Comparison of ENCODE assay signal across 8 mouse cellular contexts in the genomic region with DNA sequence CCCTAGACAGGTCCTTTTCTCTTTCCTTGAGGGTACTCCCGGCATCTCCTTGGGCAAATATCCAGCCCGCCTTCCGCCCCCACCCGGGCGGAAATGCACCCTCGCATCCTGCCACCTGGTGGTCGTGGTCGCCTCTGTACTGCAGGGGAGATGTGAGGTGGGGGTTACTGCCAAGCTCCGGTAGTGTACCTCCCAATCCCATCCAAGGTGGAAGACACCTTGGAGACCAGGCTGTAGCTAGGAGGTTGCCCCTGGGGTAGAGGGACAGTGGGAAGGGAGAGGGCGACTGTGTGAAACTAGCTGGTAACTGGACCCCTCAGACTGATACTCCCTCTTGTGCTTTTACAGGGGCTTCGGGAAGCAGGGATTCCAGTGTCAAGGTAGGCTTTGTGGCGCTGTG. TPM values are rescaled to one million over a fixed set of nuclear protein-coding genes. Genes with fewer than 3 reads are reported as not detected.
DNase-seq lines count a peak whose midpoint lies in the region; ATAC-seq and TF ChIP-seq lines count a peak whose summit lies in the region.

No protein-coding gene starts in this region.

- peak overlapping the region; percentile 52; the same call in 1 of the 2 replicates for H3K4me3 ChIP-seq in lung, embryonic 14.5 days (ENCODE audit: low read depth, low read length)
- peak overlapping the region; percentile 73 for H3K4me3 ChIP-seq in forebrain, embryonic 15.5 days
- peak overlapping the region; percentile 70 for H3K4me3 ChIP-seq in midbrain, embryonic 12.5 days
- H3K4me3 ChIP-seq in stomach, embryonic 14.5 days (ENCODE audit: low read depth, low read length) = peak overlapping the region; percentile 50

- no peak for ATAC-seq in lung, embryonic 14.5 days (ENCODE audit: insufficient read depth)
- peak; percentile 32; the same call in 1 of the 2 replicates for ATAC-seq in forebrain, embryonic 15.5 days (replicated peaks)
- ATAC-seq in midbrain, embryonic 12.5 days (ENCODE audit: low FRiP score, low read depth) = no peak; the same call in 1 of the 2 replicates
- ATAC-seq in stomach, embryonic 14.5 days (ENCODE audit: insufficient number of reproducible peaks, insufficient read depth, low FRiP score, low read depth) = 0 out of 2 replicates have a peak, but pooled peaks have one; percentile 12

- H3K27ac ChIP-seq in lung, embryonic 14.5 days (ENCODE audit: low read depth) = no peak overlapping the region
- H3K27ac ChIP-seq in forebrain, embryonic 15.5 days (replicated peaks) = no peak overlapping the region
- H3K27ac ChIP-seq in midbrain, embryonic 12.5 days (replicated peaks) = no peak overlapping the region
- H3K27ac ChIP-seq in stomach, embryonic 14.5 days (ENCODE audit: low read length) = no peak overlapping the region

- H3K9ac ChIP-seq in lung, embryonic 14.5 days = no peak overlapping the region
- H3K9ac ChIP-seq in forebrain, embryonic 15.5 days (replicated peaks) = peak overlapping the region; percentile 60
- no peak overlapping the region for H3K9ac ChIP-seq in midbrain, embryonic 12.5 days (replicated peaks)
- no peak overlapping the region for H3K9ac ChIP-seq in stomach, embryonic 14.5 days (replicated peaks; ENCODE audit: low read depth, low read length)

- 9% methylated on average over 12 of the region's 12 CpGs for WGBS in lung, embryonic 14.5 days
- 11% methylated on average over 12 of the region's 12 CpGs for WGBS in forebrain, embryonic 15.5 days
- WGBS in midbrain, embryonic 12.5 days = 12% methylated on average over 12 of the region's 12 CpGs
- 10% methylated on average over 12 of the region's 12 CpGs for WGBS in stomach, embryonic 14.5 days

- H3K4me2 ChIP-seq in lung, embryonic 14.5 days = peak overlapping the region; percentile 96
- peak overlapping the region; percentile 92 for H3K4me2 ChIP-seq in forebrain, embryonic 15.5 days (replicated peaks)
- peak overlapping the region; percentile 94 for H3K4me2 ChIP-seq in midbrain, embryonic 12.5 days (replicated peaks)
- peak overlapping the region; percentile 96 for H3K4me2 ChIP-seq in stomach, embryonic 14.5 days (replicated peaks; ENCODE audit: low read depth, low read length)

- no peaks in the 10 kb centered on the region for H3K9me3 ChIP-seq in lung, embryonic 14.5 days (ENCODE audit: low read depth, low read length)
- no peaks in the 10 kb centered on the region for H3K9me3 ChIP-seq in forebrain, embryonic 15.5 days
- no peaks in the 10 kb centered on the region for H3K9me3 ChIP-seq in midbrain, embryonic 12.5 days
- no peaks in the 10 kb centered on the region for H3K9me3 ChIP-seq in stomach, embryonic 14.5 days (ENCODE audit: control insufficient read depth, low read depth, low read length)

- H3K36me3 ChIP-seq in lung, embryonic 14.5 days (ENCODE audit: insufficient read depth) = no peaks in the 10 kb centered on the region
- H3K36me3 ChIP-seq in forebrain, embryonic 15.5 days = no peaks in the 10 kb centered on the region
- no peaks in the 10 kb centered on the region for H3K36me3 ChIP-seq in midbrain, embryonic 12.5 days
- no peaks in the 10 kb centered on the region for H3K36me3 ChIP-seq in stomach, embryonic 14.5 days (ENCODE audit: control insufficient read depth, insufficient read depth, low read length)

- TF ChIP-seq CTCF in lung, embryonic 14.5 days (IDR thresholded peaks at IDR 0.05; ENCODE audit: low read depth) = peak; percentile 62
- TF ChIP-seq CTCF in brain, embryonic 14.5 days (IDR thresholded peaks at IDR 0.05; ENCODE audit: borderline replicate concordance, extremely low read depth, insufficient read depth, insufficient read length) = peak; percentile 41; the same call in 1 of the 2 replicates

- peaks cover 37% of the 10 kb centered on the region for H3K27me3 ChIP-seq in lung, embryonic 14.5 days (ENCODE audit: insufficient read depth, low read length)
- peaks cover 21% of the 10 kb centered on the region; the same call in 1 of the 2 replicates for H3K27me3 ChIP-seq in forebrain, embryonic 15.5 days
- H3K27me3 ChIP-seq in midbrain, embryonic 12.5 days = peaks cover 50% of the 10 kb centered on the region
- peaks cover 20% of the 10 kb centered on the region; the same call in 1 of the 2 replicates for H3K27me3 ChIP-seq in stomach, embryonic 14.5 days (ENCODE audit: control insufficient read depth, insufficient read depth, low read length)

- peak; percentile 27 for DNase-seq in lung, embryonic 14.5 days
- DNase-seq in lung, postnatal 25 days (ENCODE audit: low spot score) = no peak
- DNase-seq in brain, embryonic 14.5 days (ENCODE audit: low read depth) = peak; percentile 17
- peak; percentile 35 to 82 for DNase-seq in left cerebral cortex, postnatal 10 days (ENCODE audit: extremely low spot score in 1 of 2, low spot score in 2 of 2)
- no peak for DNase-seq in gastrocnemius, postnatal 10 days

- TF ChIP-seq POLR2A in brain, embryonic 14.5 days (IDR thresholded peaks at IDR 0.05; ENCODE audit: borderline replicate concordance, extremely low read depth, insufficient read depth, insufficient read length, poor library complexity, severe bottlenecking) = no peak

- intact Hi-C loops in left cerebral cortex, postnatal 10 days (cut with DNase I) = loop anchor here (2.0 to 10.0 kb wide), 2 partner anchors 65 to 169 kb away; no protein-coding TSS in a partner anchor

- H3K4me1 ChIP-seq in lung, embryonic 14.5 days (ENCODE audit: insufficient read depth) = peaks cover 3% of the 10 kb centered on the region; the same call in 1 of the 2 replicates
- H3K4me1 ChIP-seq in forebrain, embryonic 15.5 days = peaks cover 19% of the 10 kb centered on the region
- H3K4me1 ChIP-seq in midbrain, embryonic 12.5 days = peaks cover 16% of the 10 kb centered on the region
- H3K4me1 ChIP-seq in stomach, embryonic 14.5 days (ENCODE audit: control insufficient read depth, insufficient read depth, low read length) = peaks cover 4% of the 10 kb centered on the region; the same call in 1 of the 2 replicates

RNA-seq across cellular contexts. Expression of gene Prkcb, which starts 1.6 kb away (rescaled TPM):
- 7.5 and 9.7 TPM in 2 replicates for polyA plus RNA-seq in lung, embryonic 14.5 days (2014; fragmentation: Nextera tagmentation; extraction: Ambion mirVana)
- 44.9 and 74.2 TPM in 2 replicates for polyA plus RNA-seq in brain, embryonic 14.5 days (2012; rRNA removed)
- polyA plus RNA-seq in forebrain, embryonic 15.5 days (2015; fragmentation: Nextera tagmentation; extraction: Ambion mirVana) = 42.9 and 48.6 TPM in 2 replicates
- total RNA-seq in left cerebral cortex, postnatal 10 days (2021) = 100 to 1,000 TPM; 792 to 820 TPM
- 24.2 and 25.3 TPM in 2 replicates for polyA plus RNA-seq in midbrain, embryonic 12.5 days (2016; fragmentation: Nextera tagmentation; extraction: Ambion mirVana)
- polyA plus RNA-seq in stomach, embryonic 14.5 days (2014; fragmentation: Nextera tagmentation; extraction: Ambion mirVana) = 18.3 and 18.4 TPM in 2 replicates
- total RNA-seq in gastrocnemius, postnatal 10 days (2021) = 1 to 10 TPM; 2.9 to 4.2 TPM

Comparison
In these comparisons a context has a peak if more than half of its experiments do, and no peak if none do; other contexts are left out.
1. DNase-seq: peak in lung, embryonic 14.5 days (single experiment), brain, embryonic 14.5 days (single experiment) and left cerebral cortex, postnatal 10 days (2 of 2); none in lung, postnatal 25 days (single experiment) and gastrocnemius, postnatal 10 days (single experiment).
2. ATAC-seq: peak in forebrain, embryonic 15.5 days (single experiment) and stomach, embryonic 14.5 days (single experiment); none in lung, embryonic 14.5 days (single experiment) and midbrain, embryonic 12.5 days (single experiment).
3. Peak in every context shown above with its lines, with median percentiles within 50 percentile points of each other: H3K4me2 ChIP-seq and H3K4me3 ChIP-seq.